Mouse (Mus musculus): ENCODE measurements around the gene Dynlt3.
"Not testable (repeated sequence)": the region's sequence is repeated elsewhere in the genome, so short reads cannot be mapped to it uniquely, and the experiment has no call there.

Gene Dynlt3

GRCm38 (mm10) chrX:9662391-9663111, at the start of gene Dynlt3:
Gene Dynlt3 (minus strand): TSS chrX:9663003.
- peak; percentile 87 to 93 for DNase-seq (ENCODE audit: inconsistent age in 2 of 2, low spot score in 1 of 2)

DNA sequence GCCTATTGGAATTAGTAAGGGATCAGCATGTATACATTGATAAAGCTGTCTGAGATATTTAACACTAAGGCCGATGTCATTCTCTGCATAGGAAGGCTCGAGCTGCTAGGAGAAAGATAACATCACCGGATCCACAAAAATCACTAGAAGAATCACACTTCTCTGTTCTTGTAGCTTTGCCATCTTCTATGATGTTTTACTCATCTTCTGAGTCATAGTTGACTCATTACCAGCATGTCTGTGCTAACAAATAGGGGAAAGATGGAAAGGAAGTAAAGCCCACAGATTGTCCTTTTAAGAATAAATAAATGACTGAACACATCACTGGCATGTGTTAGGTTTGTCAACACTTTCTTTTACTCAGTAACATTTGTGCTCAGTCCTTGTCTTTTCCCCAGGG, 37.0 kb upstream of the Dynlt3 start:
- DNase-seq (ENCODE audit: inconsistent age in 2 of 2, low spot score in 1 of 2): no peak

- DNase-seq (ENCODE audit: inconsistent age in 2 of 2, low spot score in 1 of 2): no peak
These were observed 33.2 kb upstream of the Dynlt3 start for GRCm38 (mm10) chrX:9695997-9696396.

- DNase-seq (ENCODE audit: inconsistent age in 2 of 2, low spot score in 1 of 2): no peak
These were observed 9.2 kb upstream of the Dynlt3 start for GRCm38 (mm10) chrX:9672040-9672439.

- DNase-seq (ENCODE audit: inconsistent age in 2 of 2, low spot score in 1 of 2): no peak
These were observed 8.6 kb upstream of the Dynlt3 start for GRCm38 (mm10) chrX:9671418-9671817.

DNA sequence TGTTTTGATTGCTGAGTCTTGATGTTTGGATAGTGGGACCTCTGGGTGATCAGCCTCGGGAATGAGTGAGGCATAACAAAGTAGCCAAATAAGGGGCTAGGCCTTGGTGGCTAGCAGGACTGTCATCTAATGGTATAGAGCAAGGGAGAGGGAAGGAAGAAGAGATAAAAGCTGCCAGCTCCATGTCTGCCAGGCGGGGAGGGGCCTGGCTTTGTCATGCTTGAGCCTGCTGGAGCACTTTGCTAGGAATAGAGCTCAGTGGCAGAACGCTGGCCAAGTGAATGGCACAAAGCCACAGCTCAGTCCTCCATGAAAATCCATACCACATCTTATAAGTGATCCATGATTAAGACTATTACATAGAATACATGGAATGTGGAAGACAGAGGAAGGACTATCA, 10.0 kb downstream of the Dynlt3 start:
- no peak for DNase-seq (ENCODE audit: inconsistent age in 2 of 2, low spot score in 1 of 2)

DNA sequence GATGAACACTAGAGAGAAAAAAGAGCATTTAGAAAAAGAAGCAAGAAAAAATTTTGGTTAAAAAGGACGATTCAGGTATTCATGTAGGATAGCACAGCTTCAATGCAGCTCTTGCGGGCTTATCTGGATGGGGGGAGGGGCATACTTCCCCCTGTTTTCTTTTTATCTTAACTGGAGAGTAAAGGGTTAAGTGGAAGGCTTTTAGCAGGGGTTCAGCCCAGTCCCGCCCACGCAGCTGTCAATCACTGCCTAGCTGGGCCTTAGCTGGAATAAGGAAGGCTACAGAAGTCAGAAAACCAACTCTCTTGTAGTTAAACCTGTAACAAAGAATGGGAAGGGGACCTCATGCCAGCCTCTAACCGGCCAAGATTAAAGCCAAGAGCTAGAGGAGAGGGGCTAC, 22.2 kb downstream of the Dynlt3 start:
- DNase-seq (ENCODE audit: inconsistent age in 2 of 2, low spot score in 1 of 2): not testable (repeated sequence)

DNA sequence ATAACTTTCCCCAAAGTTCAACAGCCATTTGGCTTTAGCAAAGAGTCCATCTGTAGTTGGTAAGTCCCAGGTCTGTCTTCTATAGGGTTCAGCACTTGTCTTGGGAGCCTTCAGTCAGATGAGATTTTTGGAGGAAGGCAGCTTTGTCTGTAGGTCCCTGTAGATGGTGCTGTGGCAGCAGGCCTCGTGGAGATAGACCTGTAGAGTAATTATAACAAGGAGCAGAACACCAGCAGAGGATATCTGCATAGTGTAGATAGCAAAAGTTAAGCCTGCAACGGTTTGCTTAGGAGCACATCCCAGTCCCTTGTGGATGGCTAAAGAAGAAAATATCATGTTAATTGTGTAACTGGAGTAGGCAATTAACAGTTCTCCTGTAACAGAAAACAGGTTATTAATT, 22.7 kb downstream of the Dynlt3 start:
- DNase-seq (ENCODE audit: inconsistent age in 2 of 2, low spot score in 1 of 2): not testable (repeated sequence)

Data from adrenal gland, adult (tissue).